Mouse (Mus musculus): Measurements from ENCODE around the gene Tdrkh. TPM values are rescaled to one million over a fixed set of nuclear protein-coding genes. Genes with fewer than 3 reads are reported as not detected.
A peak's percentile ranks its signal among the peaks of the same experiment; 100 is the strongest.

The Tdrkh gene
- polyA plus RNA-seq, 1 experiment from 2014 or later, result 51.5 TPM

DNA sequence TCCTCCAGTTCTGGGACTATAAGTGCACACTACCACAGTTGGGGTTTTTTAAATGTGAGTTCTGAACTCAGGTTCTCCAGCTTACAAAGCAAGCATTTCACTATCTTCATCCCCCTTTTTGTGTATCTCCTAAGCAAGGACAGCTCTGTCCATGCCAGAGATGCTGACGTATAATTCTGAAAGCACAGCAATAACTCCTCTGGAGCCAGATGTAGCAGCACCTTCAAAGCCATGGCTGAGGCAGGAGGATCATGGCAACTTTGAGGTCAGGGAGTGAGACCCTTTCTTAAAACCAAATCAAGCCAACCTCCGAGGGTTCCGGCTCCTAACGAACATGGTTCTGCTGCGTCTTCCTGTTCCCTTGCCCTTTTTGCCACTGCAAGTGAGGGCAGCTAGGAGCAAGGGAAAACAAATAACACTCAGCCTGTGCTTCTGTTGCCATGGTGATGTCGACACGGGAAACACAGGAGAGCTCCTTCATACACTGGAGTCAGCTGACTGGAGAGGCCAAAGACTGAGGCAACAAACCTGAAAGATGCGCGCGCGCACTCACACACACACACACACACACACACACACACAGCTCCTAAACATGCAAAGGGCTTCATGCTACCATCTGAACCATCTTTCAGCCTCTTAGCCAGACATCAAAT, 51.0 kb downstream of the Tdrkh start:
- Histone ChIP-seq H3K27ac (ENCODE audit: low read depth, low read length) (peak overlapping the region; percentile 84), H3K27me3 (ENCODE audit: control insufficient read depth, insufficient read depth, low read length) (no peaks in the 10 kb centered on the region), H3K4me3 (ENCODE audit: low read depth, low read length) (no peak overlapping the region), H3K4me2 (ENCODE audit: low read depth, low read length) (0 out of 2 replicates have a peak overlapping the region, but pooled peaks have one; percentile 6), H3K9ac (replicated peaks; ENCODE audit: low read depth, low read length) (no peak overlapping the region), H3K4me1 (ENCODE audit: control insufficient read depth, insufficient read depth, low read length) (peaks cover 17% of the 10 kb centered on the region), H3K36me3 (ENCODE audit: control insufficient read depth, insufficient read depth, low read length) (no peaks in the 10 kb centered on the region), H3K9me3 (ENCODE audit: control insufficient read depth, low read length) (no peaks in the 10 kb centered on the region)
- peak; percentile 82 for ATAC-seq (ENCODE audit: low read depth)
- 29% methylated on average over 11 of the region's 11 CpGs for WGBS

DNA sequence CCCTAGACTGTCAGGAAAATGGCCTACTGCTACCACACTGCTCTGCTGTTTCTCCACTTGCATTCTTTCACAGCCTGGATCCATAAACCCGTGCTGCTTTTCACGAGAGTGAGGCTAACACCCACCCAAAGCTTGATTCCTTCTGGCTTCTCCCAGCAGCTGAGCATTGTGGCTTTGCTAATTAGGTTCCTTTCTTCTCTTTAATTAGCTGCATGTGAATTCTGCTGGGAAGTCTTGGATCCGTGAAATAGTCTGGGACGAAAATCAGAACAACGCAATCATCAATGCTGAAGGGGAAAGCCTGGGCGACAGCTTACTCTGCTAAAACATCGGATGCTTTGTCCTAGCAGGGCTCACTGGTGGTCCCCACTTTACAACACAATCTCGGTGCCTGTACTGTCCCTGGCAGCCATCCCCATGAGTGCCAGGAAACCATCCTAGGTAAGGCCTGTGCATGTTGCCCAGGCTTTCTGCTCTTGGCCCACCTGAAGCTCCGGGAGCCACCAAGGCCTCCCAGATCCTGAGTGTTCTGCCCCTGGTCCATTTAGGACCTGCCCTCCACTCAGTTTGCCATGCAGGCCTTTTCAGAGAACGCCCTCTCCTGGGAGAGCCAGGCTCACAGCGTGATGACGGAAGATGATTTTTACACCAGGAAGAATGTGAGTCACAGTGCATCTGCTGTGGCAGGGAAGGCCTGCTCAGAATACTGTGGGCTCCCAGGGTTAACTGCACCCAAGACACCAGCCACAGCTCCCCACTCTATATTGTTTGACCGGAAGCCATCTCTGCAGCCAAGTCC, 52.8 kb downstream of the Tdrkh start:
- peak; percentile 67 for ATAC-seq (ENCODE audit: low read depth)
- 32% methylated on average over 13 of the region's 13 CpGs for WGBS
- Histone ChIP-seq H3K4me3 (ENCODE audit: low read depth, low read length) (no peak overlapping the region), H3K4me2 (ENCODE audit: low read depth, low read length) (no peak overlapping the region), H3K4me1 (ENCODE audit: control insufficient read depth, insufficient read depth, low read length) (peaks cover 17% of the 10 kb centered on the region), H3K36me3 (ENCODE audit: control insufficient read depth, insufficient read depth, low read length) (no peaks in the 10 kb centered on the region), H3K27ac (ENCODE audit: low read depth, low read length) (peak overlapping the region; percentile 84), H3K27me3 (ENCODE audit: control insufficient read depth, insufficient read depth, low read length) (no peaks in the 10 kb centered on the region), H3K9ac (replicated peaks; ENCODE audit: low read depth, low read length) (no peak overlapping the region), H3K9me3 (ENCODE audit: control insufficient read depth, low read length) (no peaks in the 10 kb centered on the region)

- ATAC-seq (ENCODE audit: low read depth), result no peak
Measured at GRCm38 (mm10) chr3:94468931-94469330, 55.9 kb downstream of the Tdrkh start.

GRCm38 (mm10) chr3:94472447-94473114, 59.5 kb downstream of the Tdrkh start:
- WGBS, result 11% methylated on average over 28 of the region's 28 CpGs
- H3K4me3 ChIP-seq (ENCODE audit: low read depth, low read length), result peak overlapping the region; percentile 17; the same call in 1 of the 2 replicates
- ATAC-seq (ENCODE audit: low read depth), result peak; percentile 59; the same call in 1 of the 2 replicates
- H3K4me2 ChIP-seq (ENCODE audit: low read depth, low read length), result peak overlapping the region; percentile 51
- no peaks in the 10 kb centered on the region for H3K36me3 ChIP-seq (ENCODE audit: control insufficient read depth, insufficient read depth, low read length)
- no peaks in the 10 kb centered on the region for H3K27me3 ChIP-seq (ENCODE audit: control insufficient read depth, insufficient read depth, low read length)
- H3K9me3 ChIP-seq (ENCODE audit: control insufficient read depth, low read length), result no peaks in the 10 kb centered on the region
- no peak overlapping the region for H3K27ac ChIP-seq (ENCODE audit: low read depth, low read length)
- H3K4me1 ChIP-seq (ENCODE audit: control insufficient read depth, insufficient read depth, low read length), result peaks cover 7% of the 10 kb centered on the region; the same call in 1 of the 2 replicates
- no peak overlapping the region for H3K9ac ChIP-seq (replicated peaks; ENCODE audit: low read depth, low read length)

More at GRCm38 (mm10) chr3:94468931-94469330, 55.9 kb downstream of the Tdrkh start:
- no peak overlapping the region for H3K4me2 ChIP-seq (ENCODE audit: low read depth, low read length)
- H3K9ac ChIP-seq (replicated peaks; ENCODE audit: low read depth, low read length), result no peak overlapping the region
- 45% methylated on average over 3 of the region's 3 CpGs for WGBS
- H3K27me3 ChIP-seq (ENCODE audit: control insufficient read depth, insufficient read depth, low read length), result no peaks in the 10 kb centered on the region
- H3K27ac ChIP-seq (ENCODE audit: low read depth, low read length), result no peak overlapping the region
- no peak overlapping the region for H3K4me3 ChIP-seq (ENCODE audit: low read depth, low read length)
- H3K4me1 ChIP-seq (ENCODE audit: control insufficient read depth, insufficient read depth, low read length), result peaks cover 17% of the 10 kb centered on the region
- no peaks in the 10 kb centered on the region for H3K9me3 ChIP-seq (ENCODE audit: control insufficient read depth, low read length)
- H3K36me3 ChIP-seq (ENCODE audit: control insufficient read depth, insufficient read depth, low read length), result no peaks in the 10 kb centered on the region

GRCm38 (mm10) chr3:94473115-94473505, 60.0 kb downstream of the Tdrkh start:
- peak overlapping the region; percentile 17; the same call in 1 of the 2 replicates for H3K4me3 ChIP-seq (ENCODE audit: low read depth, low read length)
- 57% methylated on average over 10 of the region's 10 CpGs for WGBS
- H3K27ac ChIP-seq (ENCODE audit: low read depth, low read length), result no peak overlapping the region
- peak overlapping the region; percentile 51; the same call in 1 of the 2 replicates for H3K4me2 ChIP-seq (ENCODE audit: low read depth, low read length)
- no peaks in the 10 kb centered on the region for H3K27me3 ChIP-seq (ENCODE audit: control insufficient read depth, insufficient read depth, low read length)
- peaks cover 7% of the 10 kb centered on the region; the same call in 1 of the 2 replicates for H3K4me1 ChIP-seq (ENCODE audit: control insufficient read depth, insufficient read depth, low read length)
- no peak overlapping the region for H3K9ac ChIP-seq (replicated peaks; ENCODE audit: low read depth, low read length)
- no peaks in the 10 kb centered on the region for H3K9me3 ChIP-seq (ENCODE audit: control insufficient read depth, low read length)
- no peak for ATAC-seq (ENCODE audit: low read depth)
- no peaks in the 10 kb centered on the region for H3K36me3 ChIP-seq (ENCODE audit: control insufficient read depth, insufficient read depth, low read length)

DNA sequence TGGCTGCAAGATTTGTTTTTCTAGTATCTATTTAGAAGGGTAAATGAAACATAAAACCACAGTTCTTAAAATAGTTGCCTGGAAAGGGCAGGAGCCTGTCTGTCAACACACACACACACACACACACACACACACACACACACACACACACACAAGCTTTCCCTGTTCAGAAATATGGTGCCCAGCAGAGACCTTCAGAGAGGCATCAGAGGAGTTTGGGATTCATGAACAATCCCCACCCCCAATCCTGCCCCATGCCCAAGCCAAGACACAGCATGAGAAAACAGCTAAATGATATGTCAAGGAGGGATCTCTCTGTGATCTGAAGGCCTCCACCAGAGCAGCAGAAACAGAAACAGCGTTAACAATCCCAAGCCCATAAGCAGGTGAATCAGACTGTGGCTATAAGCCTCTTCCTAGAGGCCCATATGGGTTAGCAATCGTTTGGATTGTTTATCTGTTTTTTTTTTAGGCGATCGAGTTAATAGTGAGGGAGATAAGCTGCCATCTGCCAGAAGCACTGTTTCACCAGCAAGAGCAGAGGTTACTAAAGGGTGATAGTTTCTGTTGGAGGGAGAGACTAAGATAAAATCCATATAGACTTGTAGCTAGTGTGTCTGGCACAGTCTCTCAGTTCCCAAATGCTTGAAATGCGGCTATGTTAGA, 60.6 kb downstream of the Tdrkh start:
- WGBS, result 76% methylated on average over 5 of the region's 5 CpGs
- ATAC-seq (ENCODE audit: low read depth), result no peak
- H3K27me3 ChIP-seq (ENCODE audit: control insufficient read depth, insufficient read depth, low read length), result no peaks in the 10 kb centered on the region; the same call in 1 of the 2 replicates
- H3K9ac ChIP-seq (replicated peaks; ENCODE audit: low read depth, low read length), result no peak overlapping the region
- no peak overlapping the region for H3K4me3 ChIP-seq (ENCODE audit: low read depth, low read length)
- no peaks in the 10 kb centered on the region for H3K9me3 ChIP-seq (ENCODE audit: control insufficient read depth, low read length)
- H3K27ac ChIP-seq (ENCODE audit: low read depth, low read length), result no peak overlapping the region
- no peaks in the 10 kb centered on the region for H3K36me3 ChIP-seq (ENCODE audit: control insufficient read depth, insufficient read depth, low read length)
- no peak overlapping the region for H3K4me2 ChIP-seq (ENCODE audit: low read depth, low read length)
- peaks cover 7% of the 10 kb centered on the region; the same call in 1 of the 2 replicates for H3K4me1 ChIP-seq (ENCODE audit: control insufficient read depth, insufficient read depth, low read length)

- H3K4me3 ChIP-seq (ENCODE audit: low read depth, low read length), result no peak overlapping the region
- ATAC-seq (ENCODE audit: low read depth), result no peak
- WGBS, result 55% methylated on average over 8 of the region's 8 CpGs
- H3K27me3 ChIP-seq (ENCODE audit: control insufficient read depth, insufficient read depth, low read length), result no peaks in the 10 kb centered on the region; the same call in 1 of the 2 replicates
- H3K27ac ChIP-seq (ENCODE audit: low read depth, low read length), result 0 out of 2 replicates have a peak overlapping the region, but pooled peaks have one; percentile 12
- H3K4me2 ChIP-seq (ENCODE audit: low read depth, low read length), result no peak overlapping the region
- peaks cover 21% of the 10 kb centered on the region for H3K4me1 ChIP-seq (ENCODE audit: control insufficient read depth, insufficient read depth, low read length)
- peaks cover 3% of the 10 kb centered on the region; the same call in 1 of the 2 replicates for H3K36me3 ChIP-seq (ENCODE audit: control insufficient read depth, insufficient read depth, low read length)
- H3K9ac ChIP-seq (replicated peaks; ENCODE audit: low read depth, low read length), result no peak overlapping the region
- no peaks in the 10 kb centered on the region for H3K9me3 ChIP-seq (ENCODE audit: control insufficient read depth, low read length)
Measured at GRCm38 (mm10) chr3:94476301-94477035, 63.4 kb downstream of the Tdrkh start.

GRCm38 (mm10) chr3:94477444-94477843, 64.4 kb downstream of the Tdrkh start:
- peaks cover 25% of the 10 kb centered on the region for H3K4me1 ChIP-seq (ENCODE audit: control insufficient read depth, insufficient read depth, low read length)

More at GRCm38 (mm10) chr3:94477444-94477843, 64.4 kb downstream of the Tdrkh start:
- ATAC-seq (ENCODE audit: low read depth), result peak; percentile 25
- Histone ChIP-seq H3K9me3 (ENCODE audit: control insufficient read depth, low read length) (no peaks in the 10 kb centered on the region), H3K36me3 (ENCODE audit: control insufficient read depth, insufficient read depth, low read length) (peaks cover 6% of the 10 kb centered on the region; the same call in 1 of the 2 replicates), H3K27me3 (ENCODE audit: control insufficient read depth, insufficient read depth, low read length) (no peaks in the 10 kb centered on the region; the same call in 1 of the 2 replicates), H3K27ac (ENCODE audit: low read depth, low read length) (peak overlapping the region; percentile 88), H3K4me3 (ENCODE audit: low read depth, low read length) (peak overlapping the region; percentile 63), H3K4me2 (ENCODE audit: low read depth, low read length) (peak overlapping the region; percentile 57), H3K9ac (replicated peaks; ENCODE audit: low read depth, low read length) (peak overlapping the region; percentile 50)
- 26% methylated on average over 4 of the region's 4 CpGs for WGBS

All from neural tube, embryonic 14.5 days (tissue).